Comparison of ENCODE assay signal across 25 mouse cellular contexts in genomic region chr13:72608706-72609105, GRCm38 (mm10). TPM values are rescaled to one million over a fixed set of nuclear protein-coding genes. Genes with fewer than 3 reads are reported as not detected.
DNase-seq lines count a peak whose midpoint lies in the region; ATAC-seq and TF ChIP-seq lines count a peak whose summit lies in the region.
"Had no signal": no experiment of that assay in that cellular context is flagged by ENCODE, and none has a peak within 500 bp of the region (broad histone marks: within the 10 kb centered on the region; RNA-seq: fewer than 3 reads in every experiment).

No protein-coding gene starts in this region.

- TF ChIP-seq CTCF in kidney, postnatal 0 days (IDR thresholded peaks at IDR 0.05; ENCODE audit: low read depth): peak; percentile 24; the same call in 1 of the 2 replicates
- TF ChIP-seq CTCF in lung, postnatal 0 days (IDR thresholded peaks at IDR 0.05): peak; percentile 54
- TF ChIP-seq CTCF in midbrain, postnatal 0 days (IDR thresholded peaks at IDR 0.05): no peak

- TF ChIP-seq EP300 in lung, postnatal 0 days (IDR thresholded peaks at IDR 0.05): no peak

- no peaks in the 10 kb centered on the region for H3K9me3 ChIP-seq in kidney, postnatal 0 days (replicated peaks; ENCODE audit: low read length)
- no peaks in the 10 kb centered on the region for H3K9me3 ChIP-seq in lung, postnatal 0 days (ENCODE audit: low read length)
- H3K9me3 ChIP-seq in ES-E14 (ENCODE audit: control insufficient read depth, insufficient read depth, low read depth, low read length): no peaks in the 10 kb centered on the region
- no peaks in the 10 kb centered on the region for H3K9me3 ChIP-seq in midbrain, postnatal 0 days (ENCODE audit: low read length)
- H3K9me3 ChIP-seq: hindbrain, embryonic 15.5 days; midbrain, embryonic 12.5 days had no signal

- in situ Hi-C loops in ES-E14 (cut with MboI; ENCODE audit: low sequenced_read_pairs in 2 of 2, unreplicated experiment in 2 of 2): no loop called here

- H3K27me3 ChIP-seq in kidney, postnatal 0 days (ENCODE audit: insufficient read depth, low read length): no peaks in the 10 kb centered on the region
- no peaks in the 10 kb centered on the region for H3K27me3 ChIP-seq in lung, postnatal 0 days (replicated peaks; ENCODE audit: insufficient read depth, low read length)
- H3K27me3 ChIP-seq in midbrain, postnatal 0 days (ENCODE audit: insufficient read depth, low read length): no peaks in the 10 kb centered on the region
- H3K27me3 ChIP-seq: hindbrain, embryonic 15.5 days; Patski had no signal

- H3K4me1 ChIP-seq in kidney, postnatal 0 days (replicated peaks; ENCODE audit: insufficient read depth, low read length): no peaks in the 10 kb centered on the region
- no peaks in the 10 kb centered on the region for H3K4me1 ChIP-seq in lung, postnatal 0 days (ENCODE audit: insufficient read depth, low read depth, low read length)
- H3K4me1 ChIP-seq in ES-E14 (ENCODE audit: control insufficient read depth in 2 of 2, insufficient read depth in 2 of 2, low read length in 2 of 2, poor library complexity in 1 of 2): no peaks in the 10 kb centered on the region
- H3K4me1 ChIP-seq in midbrain, postnatal 0 days (ENCODE audit: insufficient read depth, low read length): no peaks in the 10 kb centered on the region
- H3K4me1 ChIP-seq: hindbrain, embryonic 15.5 days; midbrain, embryonic 12.5 days had no signal

- H3K4me3 ChIP-seq in kidney, postnatal 0 days (replicated peaks; ENCODE audit: low read depth, low read length): no peak overlapping the region
- H3K4me3 ChIP-seq in lung, postnatal 0 days (ENCODE audit: low read depth, low read length): no peak overlapping the region
- no peak overlapping the region for H3K4me3 ChIP-seq in ES-E14 (ENCODE audit: insufficient read depth in 1 of 2, low read depth in 1 of 2, low read length in 2 of 2, poor library complexity in 1 of 2, severe bottlenecking in 1 of 2)
- no peak overlapping the region for H3K4me3 ChIP-seq in midbrain, postnatal 0 days (ENCODE audit: low read depth, low read length)
- H3K4me3 ChIP-seq: hindbrain, embryonic 15.5 days; left cerebral cortex, adult 2 months; midbrain, embryonic 12.5 days had no signal

- no peak overlapping the region for H3K27ac ChIP-seq in kidney, postnatal 0 days
- H3K27ac ChIP-seq in lung, postnatal 0 days (ENCODE audit: low read length): no peak overlapping the region
- H3K27ac ChIP-seq in ES-E14 (ENCODE audit: insufficient read depth, low read depth, low read length, poor library complexity, severe bottlenecking): no peak overlapping the region
- H3K27ac ChIP-seq in midbrain, postnatal 0 days (ENCODE audit: low read depth, low read length): no peak overlapping the region
- H3K27ac ChIP-seq: hindbrain, embryonic 15.5 days; left cerebral cortex, adult 2 months; midbrain, embryonic 12.5 days had no signal

- no peak overlapping the region for H3K4me2 ChIP-seq in kidney, postnatal 0 days (ENCODE audit: low read length)
- H3K4me2 ChIP-seq in lung, postnatal 0 days (replicated peaks; ENCODE audit: low read depth, low read length): no peak overlapping the region
- H3K4me2 ChIP-seq in midbrain, postnatal 0 days (ENCODE audit: low read depth, low read length, poor library complexity, severe bottlenecking): no peak overlapping the region
- H3K4me2 ChIP-seq: hindbrain, embryonic 15.5 days; midbrain, embryonic 12.5 days had no signal

- no peaks in the 10 kb centered on the region for H3K36me3 ChIP-seq in kidney, postnatal 0 days (ENCODE audit: insufficient read depth, low read length)
- H3K36me3 ChIP-seq in lung, postnatal 0 days (ENCODE audit: insufficient read depth, low read length): no peaks in the 10 kb centered on the region
- H3K36me3 ChIP-seq in ES-E14 (ENCODE audit: control insufficient read depth, insufficient read depth, low read length, poor library complexity, severe bottlenecking): no peaks in the 10 kb centered on the region
- no peaks in the 10 kb centered on the region for H3K36me3 ChIP-seq in midbrain, postnatal 0 days (ENCODE audit: insufficient read depth, low read length)
- H3K36me3 ChIP-seq: G1E; hindbrain, embryonic 15.5 days; midbrain, embryonic 12.5 days had no signal

- no peak overlapping the region for H3K9ac ChIP-seq in kidney, postnatal 0 days (ENCODE audit: low read depth, low read length)
- H3K9ac ChIP-seq in lung, postnatal 0 days (replicated peaks; ENCODE audit: low read depth): no peak overlapping the region
- no peak overlapping the region for H3K9ac ChIP-seq in ES-E14 (ENCODE audit: insufficient read depth, low read depth, low read length, poor library complexity, severe bottlenecking)
- H3K9ac ChIP-seq in midbrain, postnatal 0 days (replicated peaks; ENCODE audit: low read length, poor library complexity, severe bottlenecking): no peak overlapping the region
- H3K9ac ChIP-seq: forebrain, postnatal 0 days; hindbrain, embryonic 15.5 days; midbrain, embryonic 12.5 days had no signal

- no peak for DNase-seq in kidney, postnatal 0 days (ENCODE audit: low spot score)
- no peak for DNase-seq in kidney, adult 18-20 months
- no peak for DNase-seq in lung, postnatal 0 days (ENCODE audit: low spot score)
- no peak for DNase-seq in lung, postnatal 36 days
- DNase-seq in ES-E14 (ENCODE audit: low read depth, low spot score): peak; percentile 36
- peak; percentile 41 for DNase-seq in embryo, embryonic 9.5 days (ENCODE audit: extremely low spot score)
- DNase-seq in midbrain, postnatal 0 days (ENCODE audit: low spot score): no peak
- DNase-seq: adrenal gland, postnatal 10 days; cerebellum, adult 2 months; cerebellum, postnatal 25 days; forebrain, postnatal 0 days; gastrocnemius, postnatal 36 days; kidney, adult 11 months; layer of hippocampus, adult 9-11 months; right cerebral cortex, postnatal 14 days; thymus, postnatal 14 days had no signal

- ATAC-seq in kidney, postnatal 0 days (replicated peaks; ENCODE audit: low FRiP score, low read depth): no peak
- ATAC-seq in lung, postnatal 0 days: no peak
- no peak; the same call in 1 of the 2 replicates for ATAC-seq in midbrain, postnatal 0 days (ENCODE audit: low FRiP score)
- ATAC-seq in megakaryocyte-erythroid progenitor cell, adult 5-6 weeks (replicated peaks; ENCODE audit: low FRiP score, low TSS enrichment, poor library complexity, severe bottlenecking): no peak
- ATAC-seq: forebrain, postnatal 0 days; Patski had no signal

- WGBS in kidney, postnatal 0 days: 65% methylated on average over 16 of the region's 16 CpGs
- WGBS in lung, postnatal 0 days: 66% methylated on average over 16 of the region's 16 CpGs
- WGBS in midbrain, postnatal 0 days: 58% methylated on average over 16 of the region's 16 CpGs

TF ChIP-seq in ES-E14, 5 proteins besides CTCF, POLR2A, EP300 and RAD21:
- no peak for TF ChIP-seq CHD2 (IDR thresholded peaks at IDR 0.05; ENCODE audit: low read depth, low read length)
- no peak for TF ChIP-seq MAFK (IDR thresholded peaks at IDR 0.05; ENCODE audit: insufficient read depth, low read depth, low read length)
- no peak for TF ChIP-seq ZNF384 (IDR thresholded peaks at IDR 0.05; ENCODE audit: low read depth, low read length)
- TF ChIP-seq HCFC1 (IDR thresholded peaks at IDR 0.05; ENCODE audit: borderline replicate concordance, insufficient read depth, low read length): no peak
- TF ChIP-seq ZC3H11A (IDR thresholded peaks at IDR 0.05; ENCODE audit: borderline replicate concordance, low read depth, low read length): peak; percentile 37; the same call in 1 of the 2 replicates
TF ChIP-seq in ES-E14: peak in this region for 1.

RNA-seq across cellular contexts. Expression of gene Irx2, which starts 19.9 kb away (rescaled TPM):
- 10.7 and 12.2 TPM in 2 replicates for polyA plus RNA-seq in kidney, postnatal 0 days (2015; fragmentation: Nextera tagmentation; extraction: Ambion mirVana)
- 36.2 and 40.0 TPM in 2 replicates for polyA plus RNA-seq in lung, postnatal 0 days (2015; fragmentation: Nextera tagmentation; extraction: Ambion mirVana)
- total RNA-seq in ES-E14 (2012; rRNA removed): 1.7 and 5.2 TPM in 2 replicates
- 68.5 and 76.4 TPM in 2 replicates for total RNA-seq in midbrain, postnatal 0 days (2014; rRNA removed)
- 21.2 and 26.5 TPM in 2 replicates for polyA plus RNA-seq in midbrain, postnatal 0 days (2015; fragmentation: Nextera tagmentation; extraction: Ambion mirVana)
- total RNA-seq in megakaryocyte-erythroid progenitor cell, adult 5-6 weeks (2014; fragmentation: Nextera tagmentation): not detected in 2 replicates
- not detected in 2 replicates for total RNA-seq in megakaryocyte-erythroid progenitor cell, adult 5-6 weeks (2017)
- total RNA-seq: gastrocnemius, postnatal 36 days; hematopoietic stem cell, adult 5-6 weeks; left cerebral cortex, adult 2 months; left cerebral cortex, postnatal 36 days; megakaryocyte progenitor cell, adult 5-6 weeks had no signal
- polyA plus RNA-seq: G1E had no signal

Comparison
In these comparisons a context has a peak if more than half of its experiments do, and no peak if none do; other contexts are left out.
1. DNase-seq: peak in ES-E14 (single experiment) and embryo, embryonic 9.5 days (single experiment); none in kidney, postnatal 0 days (single experiment), kidney, adult 18-20 months (single experiment), lung, postnatal 0 days (single experiment), lung, postnatal 36 days (single experiment) and midbrain, postnatal 0 days (single experiment).
2. RNA of gene Irx2, which starts 19.9 kb away (total RNA-seq): 68.5 to 76.4 TPM in midbrain, postnatal 0 days; 1.7 to 5.2 TPM in ES-E14 and not detected in megakaryocyte-erythroid progenitor cell, adult 5-6 weeks; every median in the first group is over 10 times any median in the second.